Mouse (Mus musculus) stomach, embryonic 15.5 days (tissue): Measurements from ENCODE around the gene Sp8. TPM values are rescaled to one million over a fixed set of nuclear protein-coding genes. Genes with fewer than 3 reads are reported as not detected.

Source experiments
- ATAC-seq: fragments of 200-750 bp; cut with Nextera tagmentation; 2 replicates; pipeline ENCODE4 v1.8.0; 2017; ENCODE audit warnings: low read depth, moderate number of reproducible peaks, moderate TSS enrichment; ENCODE audit not compliant: insufficient read depth, low FRiP score
- H3K27ac ChIP-seq: fragments of 300-500 bp; sonication (generic); 2 replicates; pipeline ENCODE4 v1.5.1; 2015; ENCODE audit warnings: mild to moderate bottlenecking, inconsistent platforms
- H3K27me3 ChIP-seq: fragments of 300-500 bp; sonication (generic); replicated peaks from 2 replicates; pipeline ENCODE4 v1.6.1; 2015; ENCODE audit warnings: inconsistent platforms
- H3K36me3 ChIP-seq: fragments of 300-500 bp; sonication (generic); 2 replicates; pipeline ENCODE4 v1.6.1; 2015; ENCODE audit warnings: inconsistent platforms
- H3K4me1 ChIP-seq: fragments of 300-500 bp; sonication (generic); 2 replicates; pipeline ENCODE4 v1.6.1; 2015; ENCODE audit warnings: inconsistent platforms
- H3K4me2 ChIP-seq: fragments of 300-500 bp; sonication (generic); 2 replicates; pipeline ENCODE4 v1.6.1; 2015; ENCODE audit warnings: mild to moderate bottlenecking, inconsistent platforms
- H3K4me3 ChIP-seq: fragments of 300-500 bp; sonication (generic); replicated peaks from 2 replicates; pipeline ENCODE4 v1.5.1; 2015; ENCODE audit warnings: inconsistent platforms
- H3K9ac ChIP-seq: fragments of 300-500 bp; sonication (generic); 2 replicates; pipeline ENCODE4 v1.6.1; 2015; ENCODE audit warnings: inconsistent platforms
- H3K9me3 ChIP-seq: fragments of 300-500 bp; sonication (generic); 2 replicates; pipeline ENCODE4 v1.6.1; 2016; ENCODE audit warnings: inconsistent platforms
- WGBS: fragments of 180-500 bp; shearing (Covaris S2); methylation state at CpG from one replicate; pipeline ENCODE4 v1.1.7; 2015; 5-methylcytosine and 5-hydroxymethylcytosine counted together
- polyA plus RNA-seq: library from polyadenylated mRNA; unstranded; fragments of >200 nt; fragmentation: Nextera tagmentation; extraction: Ambion mirVana; gene quantifications from 2 replicates; pipeline ENCODE4 v1.2.1, GENCODE M21; 2015

Sp8 gene
- polyA plus RNA-seq, 1 experiment from 2014 or later: not detected

GRCm38 (mm10) chr12:118841971-118842550, 4.1 kb upstream of the Sp8 start:
- 8% methylated on average over 6 of the region's 6 CpGs for WGBS
- no peak overlapping the region for H3K4me2 ChIP-seq
- no peak overlapping the region for H3K4me3 ChIP-seq
- no peak overlapping the region for H3K9ac ChIP-seq
- H3K27ac ChIP-seq: no peak overlapping the region
- peaks cover 82% of the 10 kb centered on the region for H3K27me3 ChIP-seq
- no peak for ATAC-seq
- no peaks in the 10 kb centered on the region for H3K9me3 ChIP-seq
- H3K36me3 ChIP-seq: no peaks in the 10 kb centered on the region
- peaks cover 14% of the 10 kb centered on the region for H3K4me1 ChIP-seq

GRCm38 (mm10) chr12:118842671-118843411, 3.3 kb upstream of the Sp8 start:
- Histone ChIP-seq H3K36me3 (no peaks in the 10 kb centered on the region), H3K27ac (no peak overlapping the region), H3K27me3 (peaks cover 84% of the 10 kb centered on the region), H3K9ac (no peak overlapping the region), H3K9me3 (no peaks in the 10 kb centered on the region), H3K4me1 (peaks cover 13% of the 10 kb centered on the region), H3K4me2 (no peak overlapping the region), H3K4me3 (no peak overlapping the region)
- no peak for ATAC-seq
- WGBS: 1% methylated on average over 33 of the region's 33 CpGs

- H3K4me1 ChIP-seq: peaks cover 25% of the 10 kb centered on the region
- H3K9me3 ChIP-seq: no peaks in the 10 kb centered on the region
- no peak overlapping the region for H3K9ac ChIP-seq
- no peaks in the 10 kb centered on the region for H3K36me3 ChIP-seq
- ATAC-seq: no peak
- H3K27me3 ChIP-seq: peaks cover 85% of the 10 kb centered on the region
- no peak overlapping the region for H3K4me2 ChIP-seq
- H3K27ac ChIP-seq: no peak overlapping the region
- no peak overlapping the region for H3K4me3 ChIP-seq
Measured at GRCm38 (mm10) chr12:118844111-118844510, 2.0 kb upstream of the Sp8 start.

DNA sequence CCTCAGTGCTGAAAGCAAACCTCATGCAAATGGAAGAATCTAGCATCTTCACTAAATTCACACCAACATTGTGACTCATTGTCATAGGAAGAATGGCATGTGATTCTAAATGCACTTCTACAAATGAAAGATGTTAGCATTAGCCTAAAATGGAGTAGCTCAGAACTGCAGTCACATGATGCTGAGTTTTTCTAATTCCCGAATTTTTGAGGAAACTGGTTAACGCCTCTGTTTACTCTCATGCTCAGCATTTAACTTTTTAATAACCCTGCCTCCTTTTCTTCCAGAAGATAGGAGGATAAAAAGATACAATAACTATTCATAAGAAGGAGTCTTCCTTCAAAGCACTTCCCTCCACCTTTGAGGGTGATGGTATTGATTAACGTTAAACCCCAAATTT, 1.3 kb upstream of the Sp8 start:
- WGBS: 5% methylated on average over 3 of the region's 3 CpGs
- Histone ChIP-seq H3K4me2 (no peak overlapping the region), H3K27ac (no peak overlapping the region), H3K9me3 (no peaks in the 10 kb centered on the region), H3K4me3 (no peak overlapping the region), H3K27me3 (peaks cover 86% of the 10 kb centered on the region), H3K36me3 (no peaks in the 10 kb centered on the region), H3K9ac (no peak overlapping the region), H3K4me1 (peaks cover 29% of the 10 kb centered on the region)
- no peak for ATAC-seq

- Histone ChIP-seq H3K4me2 (no peak overlapping the region), H3K4me1 (peaks cover 29% of the 10 kb centered on the region), H3K4me3 (no peak overlapping the region), H3K27me3 (peaks cover 86% of the 10 kb centered on the region), H3K27ac (no peak overlapping the region), H3K9me3 (no peaks in the 10 kb centered on the region), H3K36me3 (no peaks in the 10 kb centered on the region), H3K9ac (no peak overlapping the region)
- ATAC-seq: no peak
- 3% methylated on average over 3 of the region's 3 CpGs for WGBS
Measured at GRCm38 (mm10) chr12:118845351-118845750, 778 bp upstream of the Sp8 start.

DNA sequence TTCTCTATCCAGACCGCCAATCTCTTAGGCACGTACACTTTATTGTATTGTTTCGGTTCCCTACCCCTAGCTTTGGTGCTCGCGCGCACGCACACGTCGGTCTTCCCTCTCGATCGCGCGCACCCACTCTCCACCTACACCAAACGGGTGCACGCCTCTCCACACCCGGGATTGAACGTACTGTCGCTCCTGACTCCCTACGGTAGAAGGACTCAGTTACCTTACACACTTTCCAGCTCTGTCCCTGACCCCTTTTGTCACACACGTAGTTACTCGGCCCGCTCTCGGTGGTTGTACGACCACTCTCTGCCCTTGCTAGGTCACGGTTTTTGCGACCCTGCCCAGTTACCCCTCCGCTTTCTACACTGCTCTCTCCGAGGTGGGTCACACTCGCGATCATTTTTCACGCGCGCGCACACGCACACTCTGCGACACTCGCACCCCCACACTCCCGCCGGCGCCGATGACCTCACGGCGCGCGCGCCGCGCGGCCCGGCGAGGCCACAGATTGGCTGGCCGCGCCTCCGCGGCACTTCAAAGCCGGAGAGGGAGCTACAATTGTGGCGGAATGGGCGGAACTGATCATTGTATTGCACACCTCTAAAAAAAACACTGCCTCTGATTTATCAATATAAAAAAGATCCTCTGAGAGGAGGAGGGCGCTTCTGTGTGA, 656 bp downstream of the Sp8 start:
- Histone ChIP-seq H3K27ac (no peak overlapping the region), H3K27me3 (peaks cover 79% of the 10 kb centered on the region), H3K4me1 (peaks cover 29% of the 10 kb centered on the region), H3K9me3 (no peaks in the 10 kb centered on the region), H3K4me3 (peak overlapping the region; percentile 41), H3K36me3 (no peaks in the 10 kb centered on the region), H3K9ac (no peak overlapping the region), H3K4me2 (peak overlapping the region; percentile 64)
- ATAC-seq: 0 out of 2 replicates have a peak, but pooled peaks have one; percentile 44
- WGBS: under 1% methylated on average over 59 of the region's 59 CpGs

- H3K9ac ChIP-seq: no peak overlapping the region
- H3K27me3 ChIP-seq: peaks cover 81% of the 10 kb centered on the region
- H3K36me3 ChIP-seq: no peaks in the 10 kb centered on the region
- H3K4me3 ChIP-seq: peak overlapping the region; percentile 41
- H3K27ac ChIP-seq: no peak overlapping the region
- H3K4me2 ChIP-seq: peak overlapping the region; percentile 64
- H3K4me1 ChIP-seq: peaks cover 29% of the 10 kb centered on the region
- ATAC-seq: no peak
- no peaks in the 10 kb centered on the region for H3K9me3 ChIP-seq
- 1% methylated on average over 17 of the region's 17 CpGs for WGBS
Measured at GRCm38 (mm10) chr12:118847381-118847780, 1.3 kb downstream of the Sp8 start.

DNA sequence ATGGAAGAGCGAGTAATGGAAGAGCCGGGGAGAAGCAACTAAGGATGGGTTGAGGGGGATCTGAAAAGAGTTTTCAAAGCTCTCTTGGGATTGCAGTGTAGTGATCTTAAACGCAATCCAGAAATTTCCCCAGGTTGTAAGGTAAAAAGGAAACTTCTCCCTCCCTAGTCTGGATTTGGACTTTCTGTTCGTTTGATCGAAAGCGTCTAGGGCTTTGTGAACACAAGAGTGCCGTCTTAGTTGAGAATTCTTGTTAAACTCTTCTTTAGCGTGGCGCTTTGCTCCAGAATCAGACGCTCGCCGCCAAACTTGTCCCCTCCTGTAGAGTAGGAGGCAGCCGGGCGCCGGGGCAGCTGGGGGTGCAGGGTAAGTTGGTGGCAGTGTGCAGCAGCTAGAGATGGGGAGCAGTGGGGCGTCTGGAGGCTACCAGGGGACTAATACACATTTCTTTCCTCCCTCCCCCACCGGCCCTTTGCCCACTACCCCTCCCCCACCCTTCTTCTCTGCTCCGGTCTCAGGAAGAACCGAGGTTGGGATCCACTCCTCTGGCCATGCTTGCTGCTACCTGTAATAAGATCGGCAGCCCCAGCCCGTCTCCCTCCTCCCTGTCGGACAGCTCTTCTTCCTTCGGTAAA, 1.8 kb downstream of the Sp8 start:
- Histone ChIP-seq H3K4me2 (peak overlapping the region; percentile 52), H3K4me1 (peaks cover 27% of the 10 kb centered on the region), H3K36me3 (no peaks in the 10 kb centered on the region), H3K27me3 (peaks cover 79% of the 10 kb centered on the region), H3K9ac (no peak overlapping the region), H3K27ac (no peak overlapping the region), H3K4me3 (peak overlapping the region; percentile 28), H3K9me3 (no peaks in the 10 kb centered on the region)
- WGBS: 1% methylated on average over 22 of the region's 23 CpGs
- ATAC-seq: no peak

DNA sequence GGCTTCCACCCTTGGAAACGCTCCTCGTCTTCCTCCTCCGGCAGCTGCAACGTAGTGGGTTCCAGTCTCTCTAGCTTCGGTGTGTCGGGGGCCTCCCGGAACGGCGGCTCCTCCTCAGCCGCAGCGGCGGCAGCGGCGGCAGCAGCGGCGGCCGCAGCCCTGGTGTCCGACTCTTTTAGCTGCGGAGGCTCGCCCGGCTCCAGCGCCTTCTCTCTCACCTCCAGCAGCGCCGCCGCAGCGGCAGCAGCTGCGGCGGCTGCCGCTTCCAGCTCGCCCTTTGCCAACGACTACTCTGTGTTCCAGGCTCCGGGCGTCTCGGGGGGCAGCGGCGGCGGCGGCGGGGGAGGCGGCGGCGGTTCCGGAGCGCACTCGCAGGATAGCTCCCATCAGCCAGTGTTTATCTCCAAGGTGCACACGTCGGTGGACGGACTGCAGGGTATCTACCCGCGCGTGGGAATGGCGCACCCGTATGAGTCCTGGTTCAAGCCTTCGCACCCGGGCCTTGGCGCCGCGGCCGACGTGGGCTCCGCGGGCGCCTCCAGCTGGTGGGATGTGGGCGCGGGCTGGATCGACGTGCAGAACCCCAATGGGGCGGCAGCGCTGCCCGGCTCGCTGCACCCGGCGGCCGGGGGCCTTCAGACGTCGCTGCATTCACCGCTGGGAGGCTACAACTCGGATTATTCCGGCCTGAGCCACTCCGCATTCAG, 2.5 kb downstream of the Sp8 start:
- Histone ChIP-seq H3K9ac (no peak overlapping the region), H3K27ac (no peak overlapping the region), H3K4me3 (peak overlapping the region; percentile 28), H3K27me3 (peaks cover 79% of the 10 kb centered on the region), H3K9me3 (no peaks in the 10 kb centered on the region), H3K4me1 (peaks cover 26% of the 10 kb centered on the region), H3K4me2 (peak overlapping the region; percentile 52), H3K36me3 (no peaks in the 10 kb centered on the region)
- WGBS: under 1% methylated on average over 76 of the region's 80 CpGs
- ATAC-seq: peak; percentile 12; the same call in 1 of the 2 replicates

DNA sequence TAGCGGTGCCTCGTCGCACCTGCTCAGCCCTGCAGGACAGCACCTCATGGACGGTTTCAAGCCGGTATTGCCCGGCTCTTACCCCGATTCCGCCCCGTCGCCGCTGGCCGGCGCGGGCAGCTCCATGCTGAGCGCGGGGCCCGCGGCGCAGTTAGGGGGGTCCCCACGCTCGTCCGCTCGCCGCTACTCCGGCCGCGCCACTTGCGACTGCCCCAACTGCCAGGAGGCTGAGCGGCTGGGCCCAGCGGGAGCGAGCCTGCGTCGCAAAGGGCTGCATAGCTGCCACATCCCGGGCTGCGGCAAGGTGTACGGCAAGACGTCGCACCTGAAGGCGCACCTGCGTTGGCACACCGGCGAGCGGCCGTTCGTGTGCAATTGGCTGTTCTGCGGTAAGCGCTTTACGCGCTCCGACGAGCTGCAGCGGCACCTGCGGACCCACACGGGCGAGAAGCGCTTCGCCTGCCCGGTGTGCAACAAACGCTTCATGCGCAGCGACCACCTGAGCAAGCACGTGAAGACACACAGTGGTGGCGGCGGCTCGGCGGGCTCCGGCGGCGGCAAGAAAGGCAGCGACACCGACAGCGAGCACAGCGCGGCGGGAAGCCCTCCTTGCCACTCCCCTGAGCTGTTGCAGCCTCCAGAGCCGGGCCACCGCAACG, 3.2 kb downstream of the Sp8 start:
- H3K9ac ChIP-seq: no peak overlapping the region
- WGBS: under 1% methylated on average over 78 of the region's 78 CpGs
- H3K36me3 ChIP-seq: no peaks in the 10 kb centered on the region
- H3K4me3 ChIP-seq: peak overlapping the region; percentile 28
- H3K4me1 ChIP-seq: peaks cover 26% of the 10 kb centered on the region
- no peak overlapping the region for H3K27ac ChIP-seq
- ATAC-seq: peak; percentile 28; the same call in 1 of the 2 replicates
- H3K4me2 ChIP-seq: peak overlapping the region; percentile 52
- peaks cover 77% of the 10 kb centered on the region for H3K27me3 ChIP-seq
- no peaks in the 10 kb centered on the region for H3K9me3 ChIP-seq

- no peak for ATAC-seq
- Histone ChIP-seq H3K4me2 (no peak overlapping the region), H3K4me3 (no peak overlapping the region), H3K27me3 (peaks cover 77% of the 10 kb centered on the region), H3K27ac (no peak overlapping the region), H3K9ac (no peak overlapping the region), H3K4me1 (peaks cover 32% of the 10 kb centered on the region), H3K9me3 (no peaks in the 10 kb centered on the region), H3K36me3 (no peaks in the 10 kb centered on the region)
- 1% methylated on average over 11 of the region's 11 CpGs for WGBS
Measured at GRCm38 (mm10) chr12:118849996-118850395, 3.9 kb downstream of the Sp8 start.
